Mouse (Mus musculus) liver, postnatal 0 days (tissue): ENCODE data around the gene Dtx3l.

Experiments used
- CTCF ChIP-seq: sonication (generic); IDR thresholded peaks from 2 replicates; pipeline ENCODE4 v1.5.1; 2016; ENCODE audit warnings: antibody characterized with exemption, low read depth
- EP300 ChIP-seq: IDR thresholded peaks from 2 replicates; pipeline ENCODE4 v1.6.1; 2016; ENCODE audit warnings: antibody characterized with exemption, low read depth, mild to moderate bottlenecking

DNA sequence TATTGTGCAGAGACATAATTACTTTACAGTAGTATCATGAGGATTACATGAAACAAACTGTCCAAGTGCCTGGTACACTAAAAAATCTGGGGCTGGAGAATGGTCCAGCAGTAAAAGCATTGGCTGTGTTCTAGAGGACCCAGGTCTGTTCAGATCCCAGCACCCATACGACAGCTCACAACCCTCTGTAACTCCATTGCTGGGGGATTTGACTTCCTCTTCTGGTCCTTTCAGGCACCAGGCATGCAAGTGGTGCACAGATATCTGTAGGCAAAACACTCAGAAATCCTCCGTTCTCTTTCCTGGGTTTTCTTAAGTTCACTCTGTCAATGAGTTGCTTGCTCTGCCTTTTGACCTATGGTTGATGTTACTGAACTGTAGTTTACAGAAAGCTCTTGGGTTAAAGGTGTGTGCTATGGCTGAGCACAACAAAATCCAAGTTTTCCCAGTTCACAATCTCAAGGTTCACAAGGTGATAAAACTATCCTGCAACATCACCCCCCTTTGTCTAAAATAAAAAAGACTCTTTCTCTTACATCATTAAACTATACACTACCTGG lies 17.2 kb downstream of the Dtx3l start:
- TF ChIP-seq CTCF: no peak
- TF ChIP-seq EP300: no peak
